Mouse (Mus musculus) left cerebral cortex, adult 18-20 months (tissue): ENCODE data around the gene Arl13a. TPM values are rescaled to one million over a fixed set of nuclear protein-coding genes. Genes with fewer than 3 reads are reported as not detected.

Source experiments
- total RNA-seq, 2 experiments: library from RNA; stranded (reverse); gene quantifications; 2 replicates each; pipeline ENCODE4 v1.2.3; 2021

Gene Arl13a
- total RNA-seq, 2 experiments from 2014 or later: not detected

Other genes starting within 250 kb of the Arl13a start
- under 1 TPM; 0.30 to 0.37 TPM for gene Sytl4, start 205.7 kb upstream of the Arl13a start, total RNA-seq
- 100 to 1,000 TPM; 126 to 127 TPM for gene Cstf2, start 128.3 kb upstream of the Arl13a start, total RNA-seq
- gene Xkrx, start 25.4 kb upstream of the Arl13a start, total RNA-seq: 1 to 10 TPM; 1.3 to 1.8 TPM
- gene Nox1, start 34.5 kb downstream of the Arl13a start, total RNA-seq: not detected
- gene Trmt2b, start 89.5 kb downstream of the Arl13a start, total RNA-seq: 10 to 100 TPM in 1 of 2 experiments, 1 to 10 TPM in 1; 9.8 to 11.6 TPM
- 10 to 100 TPM; 64.0 to 64.1 TPM for gene Tmem35a, start 107.7 kb downstream of the Arl13a start, total RNA-seq
- under 1 TPM; 0.37 to 0.44 TPM for gene Cenpi, start 120.6 kb downstream of the Arl13a start, total RNA-seq
- 10 to 100 TPM; 49.4 to 55.2 TPM for gene Drp2, start 217.1 kb downstream of the Arl13a start, total RNA-seq